Mouse (Mus musculus) liver, embryonic 14.5 days (tissue): ENCODE data around the gene Myocd.

Experiments
- CTCF ChIP-seq: IDR thresholded peaks from 2 replicates; pipeline ENCODE4 v1.5.1; 2016; ENCODE audit warnings: antibody characterized with exemption, low read depth, control low read depth
- EP300 ChIP-seq: IDR thresholded peaks from 2 replicates; pipeline ENCODE4 v1.6.1; 2016; ENCODE audit warnings: antibody characterized with exemption, low read depth

- TF ChIP-seq EP300: no peak
- TF ChIP-seq CTCF: no peak
These were observed 82.8 kb downstream of the Myocd start for GRCm38 (mm10) chr11:65186974-65187373.
